Mouse (Mus musculus) thymus, postnatal 10 days (tissue): ENCODE data around the gene Sh3d19.
"Not testable (repeated sequence)": the region's sequence is repeated elsewhere in the genome, so short reads cannot be mapped to it uniquely, and the experiment has no call there.

Experiments
- DNase-seq, 2 experiments: peaks; one replicate each; pipeline ENCODE4 v3.0.0; 2021; ENCODE audit warnings: low spot score in 2 of 2

The Sh3d19 gene

DNA sequence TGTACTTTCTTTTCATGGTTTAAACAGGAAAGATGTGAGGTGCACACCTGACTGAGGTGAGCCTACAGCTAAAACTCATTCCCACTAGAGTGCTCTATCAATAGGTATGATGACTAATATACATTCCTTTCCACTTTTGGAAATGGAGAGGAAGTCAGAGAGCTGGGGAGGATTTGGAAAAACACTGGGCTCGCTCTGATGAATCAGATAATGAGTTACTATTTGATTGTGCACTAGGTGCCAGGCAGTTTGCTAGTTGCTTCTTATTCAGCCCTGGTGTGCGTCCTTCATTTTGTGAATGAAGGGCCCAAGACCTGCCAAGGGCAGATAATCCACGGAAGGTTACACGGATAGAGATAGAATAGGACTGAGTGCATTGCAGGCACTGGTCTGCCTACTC is 9.1 kb downstream of the Sh3d19 start:
- no peak for DNase-seq

DNA sequence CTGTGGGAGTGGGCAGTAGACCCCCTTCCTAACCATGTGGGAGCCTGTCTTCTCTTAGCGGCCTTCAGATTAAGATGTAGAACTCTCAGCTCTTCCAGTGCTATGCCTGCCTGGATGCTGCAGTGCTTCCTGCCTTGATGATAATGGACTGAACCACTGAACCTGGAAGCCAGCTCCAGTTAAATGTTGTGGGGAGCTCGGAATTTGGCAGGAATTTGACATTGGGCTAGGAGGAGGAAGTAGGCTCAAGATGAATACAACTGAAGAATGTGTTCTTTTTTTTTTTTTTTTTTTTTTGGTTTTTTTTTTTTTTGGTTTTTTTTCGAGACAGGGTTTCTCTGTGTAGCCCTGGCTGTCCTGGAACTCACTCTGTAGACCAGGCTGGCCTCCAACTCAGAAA is 10.9 kb downstream of the Sh3d19 start:
- DNase-seq, result not testable (repeated sequence)

GRCm38 (mm10) chr3:85984537-85984936 is 13.6 kb downstream of the Sh3d19 start:
- DNase-seq, result no peak

DNA sequence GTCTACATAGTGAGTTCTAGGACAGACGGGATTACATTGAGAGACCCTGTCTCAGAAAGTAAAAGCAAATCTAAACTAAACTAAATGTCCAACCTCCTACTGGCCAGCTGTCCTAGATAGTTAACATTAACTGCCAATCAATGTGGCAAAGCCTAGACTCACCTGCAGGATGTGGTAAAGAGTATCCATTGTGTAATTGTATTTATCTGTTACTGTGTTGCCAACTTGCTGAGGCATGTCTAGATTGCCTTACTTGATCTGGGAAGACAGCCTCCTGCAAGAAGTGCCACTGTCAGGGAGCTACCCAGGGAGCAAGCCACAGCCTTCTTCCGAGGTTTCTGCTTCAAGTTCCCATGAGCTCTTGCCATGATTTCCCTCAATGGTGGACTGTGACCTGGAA is 16.3 kb downstream of the Sh3d19 start:
- DNase-seq, result no peak

- no peak for DNase-seq
These were observed 20.4 kb downstream of the Sh3d19 start for GRCm38 (mm10) chr3:85991140-85991801.

DNA sequence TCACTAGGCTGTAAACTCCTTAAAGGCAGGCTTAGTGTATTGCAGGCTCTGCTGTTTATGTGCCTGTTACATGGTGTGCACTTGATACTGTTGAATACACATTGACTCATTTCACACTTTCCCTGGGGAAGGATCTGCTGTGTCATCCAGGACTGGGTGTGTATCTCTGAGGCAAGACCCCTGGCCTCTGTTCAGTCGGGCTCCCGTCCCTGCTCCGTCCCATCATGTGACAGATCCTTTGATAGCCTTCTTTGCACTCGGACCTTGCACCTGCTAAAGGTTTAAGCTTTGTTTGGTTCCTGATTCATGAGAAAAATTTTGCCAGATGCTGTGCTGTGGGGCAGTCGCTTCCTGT is 20.9 kb downstream of the Sh3d19 start:
- no peak for DNase-seq

DNA sequence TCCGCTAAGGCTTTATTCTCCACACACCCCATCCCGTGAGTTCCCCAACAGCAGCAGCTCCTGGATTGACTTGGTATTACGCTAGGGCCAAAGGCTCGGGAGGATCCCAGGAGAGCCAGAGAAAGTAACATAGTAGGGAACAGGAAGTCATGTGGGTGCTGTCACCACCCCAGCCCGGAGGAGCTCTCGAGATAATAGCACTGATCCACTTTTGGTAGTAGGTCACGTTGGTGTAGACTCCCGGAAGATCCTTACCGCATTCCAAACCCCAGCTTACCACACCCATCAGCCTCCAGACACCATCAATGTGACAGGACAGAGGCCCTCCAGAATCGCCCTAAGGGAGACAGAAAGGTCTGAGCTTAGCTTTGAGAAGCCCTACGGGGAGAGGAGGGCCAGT is 22.8 kb downstream of the Sh3d19 start:
- no peak for DNase-seq

DNA sequence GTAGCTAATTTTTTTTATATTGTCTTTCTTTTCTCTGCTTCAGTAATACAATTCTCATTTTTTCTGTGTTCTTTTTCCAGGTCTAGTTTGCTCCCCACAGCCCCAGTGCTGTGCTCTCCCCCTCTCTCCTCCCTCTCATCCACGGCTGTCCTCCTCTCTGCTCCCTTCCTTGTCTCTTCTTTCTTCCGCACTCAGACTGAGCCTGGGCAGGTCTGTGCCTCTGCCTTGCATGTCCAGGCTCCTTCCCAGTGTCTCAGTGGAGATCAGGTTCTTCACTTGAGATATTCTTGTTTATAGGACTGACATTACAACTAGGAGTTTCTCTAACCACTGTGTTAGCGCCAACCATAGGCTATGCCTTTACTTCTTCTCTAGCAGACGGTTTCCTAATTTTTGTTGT is 23.7 kb downstream of the Sh3d19 start:
- DNase-seq, result no peak

DNA sequence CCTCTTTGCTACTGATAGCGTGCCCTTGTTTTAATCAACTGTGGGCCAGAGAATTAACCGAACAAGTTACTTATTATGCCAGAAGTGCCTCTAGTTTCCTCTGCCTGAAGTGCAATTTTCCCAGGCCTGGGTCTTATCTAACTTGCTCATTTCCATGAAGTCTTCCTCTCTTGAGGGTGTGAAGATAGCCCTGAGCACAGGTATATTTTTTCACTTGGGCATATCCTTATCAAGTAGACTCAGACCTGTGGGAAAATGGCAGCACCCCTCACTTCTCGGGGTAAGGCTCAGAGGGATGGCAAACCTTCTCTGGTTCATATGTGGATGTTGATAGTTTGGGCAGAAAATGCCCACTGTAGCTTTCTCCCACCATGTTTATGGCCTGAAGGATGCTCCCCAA is 30.4 kb downstream of the Sh3d19 start:
- no peak for DNase-seq

- DNase-seq, result peak; percentile 3 to 6
These were observed 31.5 kb downstream of the Sh3d19 start, which contains the start of gene Prss48 for GRCm38 (mm10) chr3:86002423-86002822. TSS of gene Prss48 (minus strand) at chr3:86002491.

- DNase-seq, result no peak
These were observed 32.0 kb downstream of the Sh3d19 start for GRCm38 (mm10) chr3:86002940-86003339.

DNA sequence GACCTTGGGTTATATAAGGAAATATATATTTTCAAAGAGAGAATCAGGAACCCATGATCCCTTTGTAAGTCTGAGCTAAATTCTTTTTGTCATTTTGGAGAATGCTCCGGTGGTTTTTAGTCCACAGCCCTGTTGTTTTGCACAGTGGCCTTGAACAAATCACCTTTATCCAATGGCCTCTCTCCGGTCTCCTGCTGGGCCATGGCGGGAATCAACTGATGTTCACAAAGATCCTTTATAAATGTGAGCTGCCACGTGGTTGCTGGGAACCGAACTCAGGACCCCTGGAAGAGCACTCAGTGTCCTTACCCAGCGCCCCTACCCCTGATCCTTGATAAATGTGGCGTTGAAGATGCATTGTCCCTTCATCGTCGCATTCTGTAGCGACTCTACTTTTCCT is 33.8 kb downstream of the Sh3d19 start:
- no peak for DNase-seq

DNA sequence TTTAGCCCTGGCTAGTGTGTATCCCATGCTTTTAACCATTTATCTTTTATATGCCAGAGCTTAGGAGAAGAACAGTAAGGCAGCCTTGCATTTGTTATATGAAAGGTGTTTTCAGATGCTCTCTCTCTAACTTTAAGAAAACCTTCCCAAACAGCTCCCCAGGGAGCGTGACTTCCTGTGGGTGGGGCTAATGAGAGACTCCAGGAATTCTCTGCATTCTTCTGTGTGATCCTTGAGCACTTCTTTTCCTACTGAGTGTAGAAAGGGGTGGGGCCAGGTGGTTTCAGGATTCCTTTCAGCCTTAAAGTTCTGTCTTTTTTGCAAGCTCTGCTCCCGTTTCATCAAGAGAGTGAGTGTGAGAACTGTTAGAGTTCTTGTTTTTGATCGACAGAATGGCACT is 39.7 kb downstream of the Sh3d19 start:
- no peak for DNase-seq

GRCm38 (mm10) chr3:86011373-86011772 is 40.5 kb downstream of the Sh3d19 start:
- no peak for DNase-seq

DNA sequence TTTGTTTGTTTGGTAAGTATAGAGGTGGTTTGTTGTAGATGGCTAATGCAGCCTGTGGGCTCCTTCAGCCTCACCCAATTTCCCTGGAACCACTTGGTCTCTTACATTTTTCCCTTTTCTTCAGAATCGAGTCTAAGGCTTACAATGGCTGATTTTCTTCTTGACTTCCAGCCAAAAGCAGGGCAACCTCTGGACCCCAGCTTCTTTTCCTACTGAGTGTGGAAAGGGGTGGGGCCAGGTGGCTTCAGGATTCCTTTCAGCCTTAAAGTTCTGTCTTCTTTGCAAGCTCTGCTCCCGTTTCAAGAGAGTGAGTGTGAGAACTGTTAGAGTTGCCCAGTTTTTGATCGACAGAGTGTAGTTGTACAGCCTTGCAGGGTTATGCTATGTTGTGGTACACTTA is 40.9 kb downstream of the Sh3d19 start:
- no peak for DNase-seq

GRCm38 (mm10) chr3:86013837-86014236 is 42.9 kb downstream of the Sh3d19 start:
- no peak for DNase-seq

DNA sequence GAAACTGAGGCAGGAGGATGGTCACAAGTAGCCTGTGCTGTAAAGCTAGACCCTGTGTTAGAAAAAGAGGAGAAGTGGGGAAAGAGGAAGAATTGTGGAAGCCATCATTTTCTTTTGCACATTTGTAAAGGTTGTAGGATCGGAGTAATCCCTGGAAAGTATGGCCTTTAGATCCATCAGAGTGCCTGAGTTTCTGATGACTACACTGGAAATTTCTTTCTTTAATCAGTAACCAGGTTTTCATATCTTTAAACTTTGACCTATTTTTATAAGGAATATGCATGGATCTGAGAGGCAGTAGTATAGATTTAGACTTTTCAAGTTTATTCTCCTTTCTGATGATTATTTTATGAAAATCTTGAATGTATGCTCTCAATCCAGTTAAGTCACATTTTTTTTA is 46.1 kb downstream of the Sh3d19 start:
- no peak for DNase-seq

DNA sequence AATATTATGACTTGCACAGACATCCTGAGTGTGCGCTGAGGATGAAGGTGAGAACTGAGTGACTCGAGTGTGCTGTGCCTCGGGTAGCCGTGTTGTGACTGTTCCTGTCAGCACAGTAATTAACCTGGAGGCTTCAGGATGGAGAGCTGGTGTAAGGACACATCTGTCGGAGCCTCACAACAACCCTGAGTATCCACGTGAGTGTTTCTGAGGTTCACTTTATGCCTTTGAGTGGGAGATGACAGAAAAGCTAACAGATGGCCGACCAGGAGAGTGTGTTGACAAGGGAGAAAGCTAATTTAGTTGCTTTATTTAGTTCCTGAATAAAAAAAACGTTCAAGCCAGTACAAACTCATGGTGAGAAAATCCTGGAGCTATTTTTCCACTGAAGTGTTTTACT is 46.6 kb downstream of the Sh3d19 start:
- no peak for DNase-seq

DNA sequence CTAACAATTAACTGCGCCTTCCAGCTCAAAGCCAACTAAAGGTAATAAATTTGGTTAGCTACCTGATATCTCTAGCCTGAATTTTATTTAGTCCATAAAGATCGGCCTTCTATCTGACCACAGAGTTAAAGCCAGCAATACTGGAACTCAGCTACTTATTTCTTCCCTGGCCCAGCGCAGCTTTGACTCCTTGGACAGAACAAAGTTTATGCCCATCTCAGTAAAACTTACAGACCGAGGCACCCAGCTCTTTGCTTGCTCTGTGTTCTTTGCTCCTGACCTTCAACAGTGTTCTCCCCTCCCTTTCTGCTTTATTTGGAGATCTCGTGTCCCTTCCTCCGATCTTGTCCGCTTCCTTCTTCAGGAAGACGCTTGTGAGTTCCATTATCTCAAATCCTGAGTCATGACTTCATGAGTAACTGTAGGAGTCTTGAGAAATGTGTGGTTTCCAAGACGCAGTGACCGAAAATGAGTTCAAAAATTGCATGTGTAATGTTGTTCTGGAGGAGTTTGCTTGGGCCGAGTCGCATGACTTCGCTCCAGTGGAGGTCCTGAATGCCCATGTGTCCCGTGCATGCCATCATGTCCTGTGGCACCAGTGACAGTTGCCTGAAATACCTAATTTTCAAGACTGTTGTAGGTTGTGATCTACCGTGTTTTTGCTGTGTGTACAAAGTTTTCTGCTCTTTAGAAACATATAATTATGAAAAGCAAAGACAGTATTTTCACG is 50.2 kb downstream of the Sh3d19 start:
- no peak for DNase-seq

- DNase-seq, result no peak
These were observed 50.7 kb downstream of the Sh3d19 start for GRCm38 (mm10) chr3:86021651-86022050.

GRCm38 (mm10) chr3:86024065-86024795 is 53.3 kb downstream of the Sh3d19 start:
- DNase-seq, result no peak

DNA sequence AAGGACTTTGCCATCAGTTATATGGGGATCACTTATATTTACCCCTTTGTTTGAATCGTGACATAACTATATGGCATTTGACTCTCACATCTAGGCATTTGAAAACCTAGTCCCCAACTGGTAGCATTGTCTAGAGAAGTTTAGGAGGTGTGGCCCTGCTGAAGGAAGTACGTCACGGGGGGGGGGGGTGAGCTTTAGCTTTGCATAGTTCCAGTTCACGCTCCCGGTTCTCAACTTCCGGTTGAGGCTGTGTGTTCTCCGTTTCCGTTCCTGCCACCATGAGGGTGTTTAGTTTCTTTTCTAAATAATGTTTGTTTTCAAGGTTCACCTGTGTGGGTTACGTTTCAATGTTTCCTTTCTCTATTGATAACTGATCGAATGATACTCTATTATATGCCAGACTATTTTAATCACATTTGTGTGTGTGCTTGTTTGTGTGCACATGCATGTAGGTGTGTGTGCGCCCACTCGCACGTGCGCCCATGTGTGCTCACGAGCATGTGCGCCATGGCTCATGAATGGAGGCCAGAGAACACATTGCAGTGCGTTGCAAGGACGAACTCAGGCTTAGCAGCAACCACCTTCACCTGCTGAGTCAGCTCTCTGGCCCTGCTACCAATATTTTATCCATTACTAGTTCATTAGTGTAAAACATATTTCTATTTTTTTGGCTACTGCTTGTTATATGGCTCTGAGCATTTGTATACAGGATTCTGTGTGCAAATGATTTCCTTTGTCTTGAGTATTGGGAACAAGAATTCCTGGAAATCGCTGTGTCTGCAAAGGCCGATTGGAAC is 54.6 kb downstream of the Sh3d19 start:
- no peak for DNase-seq
